Mouse (Mus musculus) R1 (cell line): ENCODE results near the gene Nxnl1.

ENCODE experiments used
- DNase-seq: peaks from one replicate; pipeline ENCODE4 v3.0.0-alpha.2; 2018; ENCODE audit warnings: low read depth, low spot score

Gene Nxnl1

DNA sequence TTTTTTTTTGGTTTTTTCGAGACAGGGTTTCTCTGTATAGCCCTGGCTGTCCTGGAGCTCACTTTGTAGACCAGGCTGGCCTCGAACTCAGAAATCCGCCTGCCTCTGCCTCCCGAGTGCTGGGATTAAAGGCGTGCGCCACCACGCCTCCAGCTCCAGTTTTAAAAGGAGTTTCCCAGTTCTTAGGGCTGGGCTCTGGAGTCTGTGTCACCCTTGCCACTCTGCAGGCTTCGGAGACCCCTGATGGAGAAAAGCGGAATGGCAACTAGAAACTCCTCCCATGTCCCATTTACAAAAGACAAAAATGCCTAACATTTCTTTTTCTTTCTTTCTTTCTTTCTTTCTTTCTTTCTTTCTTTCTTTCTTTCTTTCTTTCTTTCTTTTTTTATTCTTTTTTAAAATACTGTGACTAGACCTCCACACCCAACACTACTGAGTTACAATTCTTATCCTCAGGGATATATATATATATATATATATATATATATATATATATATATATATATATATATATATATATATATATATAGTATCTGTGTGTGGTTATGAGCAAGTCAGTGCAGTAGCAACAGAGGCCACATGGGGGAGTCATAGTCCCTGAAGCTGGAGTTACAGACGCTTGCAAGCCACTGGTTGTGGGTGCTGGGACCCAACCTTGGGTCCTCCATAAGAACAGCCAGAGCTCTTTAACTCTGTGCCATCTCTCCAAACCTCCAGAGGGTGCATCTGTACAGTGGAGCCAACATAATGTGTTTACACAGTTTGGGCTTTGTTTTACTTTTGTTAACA, 47.2 kb downstream of the Nxnl1 start:
- DNase-seq: peak; percentile 78

DNA sequence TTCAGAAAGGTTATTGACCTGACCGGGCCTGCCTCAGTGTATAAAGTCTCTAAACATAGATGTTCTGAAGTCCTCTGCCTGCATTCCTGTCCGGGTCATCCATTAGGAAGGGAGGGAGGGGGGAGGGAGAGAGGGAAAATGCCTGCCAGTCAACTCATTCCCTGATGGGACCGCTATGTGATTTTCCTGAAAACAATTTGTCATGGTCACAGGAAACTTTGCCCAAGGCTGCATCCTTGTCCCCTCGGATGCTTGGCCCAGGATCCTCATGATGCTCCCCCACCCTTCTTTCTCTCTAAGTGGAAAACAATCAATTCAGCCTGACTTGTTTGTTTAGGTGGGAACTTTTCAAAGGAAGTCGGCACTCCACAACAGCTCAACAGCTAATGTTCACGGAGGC, 49.6 kb downstream of the Nxnl1 start:
- no peak for DNase-seq

DNA sequence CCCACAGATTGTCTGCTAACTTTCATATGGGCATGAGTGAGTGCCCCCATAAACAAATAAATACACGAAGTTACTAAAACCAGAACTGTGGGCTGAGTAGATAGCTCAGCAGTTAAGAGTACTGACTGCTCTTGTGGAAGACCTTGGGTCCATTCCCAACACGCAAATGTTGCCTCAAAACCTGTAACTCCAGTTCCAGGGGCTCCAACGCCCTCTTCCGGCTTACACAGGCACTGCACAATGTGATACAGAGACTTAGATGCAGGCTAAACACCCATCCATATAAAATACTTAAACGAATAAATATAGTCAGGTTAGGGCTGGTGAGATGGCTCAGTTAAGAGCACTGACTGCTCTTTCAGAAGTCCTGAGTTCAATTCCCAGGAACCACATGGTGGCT, 51.4 kb downstream of the Nxnl1 start:
- peak; percentile 67 for DNase-seq

DNA sequence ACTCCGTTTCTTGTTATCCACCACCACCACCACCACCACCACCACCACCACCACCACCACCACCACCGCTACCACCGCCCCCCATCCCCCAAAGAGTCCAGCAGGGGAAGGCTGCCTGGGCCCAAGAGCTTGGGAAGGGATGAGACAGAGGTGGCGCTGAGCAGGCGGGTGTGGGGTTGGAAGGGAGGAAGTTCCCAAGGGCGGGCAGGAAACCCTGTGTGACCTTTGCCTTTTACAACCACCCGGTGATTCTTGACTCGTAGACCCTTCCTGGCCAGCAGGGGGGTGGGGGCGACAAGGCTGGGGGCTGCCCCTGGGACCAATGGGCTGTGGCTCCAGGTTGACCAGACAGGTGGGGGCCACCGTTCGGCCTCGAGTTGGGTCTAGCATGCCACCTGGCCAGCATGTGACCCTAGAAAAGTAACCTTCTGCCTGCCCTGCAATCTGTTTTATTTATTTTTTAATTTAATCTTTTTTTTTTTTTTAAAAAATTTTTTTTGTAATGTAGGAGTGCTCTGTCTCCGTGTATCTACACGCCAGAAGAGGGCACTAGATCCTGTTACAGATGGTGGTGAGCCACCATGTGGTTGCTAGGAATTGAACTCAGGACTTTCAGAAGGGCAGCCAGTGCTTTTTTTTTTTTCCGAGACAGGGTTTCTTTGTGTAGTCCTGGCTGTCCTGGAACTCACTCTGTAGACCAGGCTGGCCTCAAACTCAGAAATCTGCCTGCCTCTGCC, 53.2 kb downstream of the Nxnl1 start:
- DNase-seq: no peak

DNA sequence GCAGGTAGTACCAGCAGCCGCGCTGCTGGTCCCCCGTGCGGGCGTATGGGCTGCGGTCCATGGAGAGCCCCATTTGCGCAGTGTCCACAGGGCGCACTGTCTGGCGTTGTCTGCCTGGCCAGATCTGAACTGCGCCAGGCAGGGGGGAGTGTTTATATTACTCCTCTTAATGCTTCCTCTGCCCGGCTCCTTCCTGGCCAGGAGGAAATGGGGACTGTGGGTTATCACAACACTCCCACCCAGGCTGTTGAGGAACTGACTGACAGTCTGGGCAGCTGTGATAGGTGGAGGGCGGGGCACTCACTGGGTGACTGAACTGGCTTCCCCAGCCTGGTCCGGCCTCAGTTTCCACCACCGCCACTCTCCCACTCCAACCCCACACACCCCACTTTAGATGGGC, 54.8 kb downstream of the Nxnl1 start, which contains the start of gene Plvap:
Gene Plvap, minus strand, starts transcription at position 109 of the 400 bp plus-strand sequence.
- no peak for DNase-seq
